Mouse (Mus musculus) small intestine, adult 2 months (tissue): ENCODE results near the gene Dchs2.

Source experiments
- CTCF ChIP-seq: fragments of 200-500 bp; IDR thresholded peaks from 2 replicates; pipeline ENCODE4 v1.5.1; 2012; ENCODE audit warnings: low read depth, mild to moderate bottlenecking, control low read depth, inconsistent platforms, low read length, moderate library complexity, mixed read lengths; ENCODE audit not compliant: insufficient replicate concordance, insufficient read length; ENCODE audit errors: extremely low read depth
- POLR2A ChIP-seq: fragments of 200-500 bp; IDR thresholded peaks from 2 replicates; pipeline ENCODE4 v1.6.1; 2012; ENCODE audit warnings: low read depth, mild to moderate bottlenecking, control low read depth, inconsistent platforms, low read length, moderate library complexity

- TF ChIP-seq CTCF (no peak), POLR2A (no peak)
Measured at GRCm38 (mm10) chr3:83376834-83377233, 249.1 kb downstream of the Dchs2 start.
